Comparison of ENCODE assay signal across 21 mouse cellular contexts in the genomic region with DNA sequence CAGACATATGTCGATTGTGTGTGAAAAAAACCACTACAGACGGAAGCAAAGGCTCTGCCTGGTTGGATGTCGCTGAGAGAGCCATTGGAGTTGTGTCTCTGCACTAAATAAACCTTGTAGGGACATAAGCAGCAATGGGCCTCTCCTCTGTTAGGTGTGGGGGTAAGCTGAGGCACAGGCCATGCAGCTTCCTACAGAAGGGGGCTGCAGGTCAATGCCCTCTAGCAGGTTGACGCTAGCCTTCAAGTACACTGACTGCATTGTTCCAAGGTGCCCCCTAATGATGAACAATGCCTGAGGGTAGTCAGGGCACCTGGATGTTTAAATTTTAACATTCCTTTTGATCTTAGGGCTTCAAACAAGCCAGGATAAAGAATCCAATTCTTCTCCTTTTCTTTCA.
DNase-seq lines count a peak whose midpoint lies in the region; ATAC-seq and TF ChIP-seq lines count a peak whose summit lies in the region.
"Had no signal": no experiment of that assay in that cellular context is flagged by ENCODE, and none has a peak within 500 bp of the region (broad histone marks: within the 10 kb centered on the region; RNA-seq: fewer than 3 reads in every experiment).

No protein-coding gene starts in this region.

- intact Hi-C loops in heart, postnatal 36 days (cut with DNase I) = no loop called here

- no peak overlapping the region for H3K9ac ChIP-seq in midbrain, embryonic 15.5 days
- H3K9ac ChIP-seq in midbrain, embryonic 13.5 days (replicated peaks) = no peak overlapping the region
- H3K9ac ChIP-seq in midbrain, embryonic 16.5 days (ENCODE audit: low read depth, low read length) = no peak overlapping the region
- no peak overlapping the region for H3K9ac ChIP-seq in midbrain, postnatal 0 days (replicated peaks; ENCODE audit: low read length, poor library complexity, severe bottlenecking)

- H3K4me3 ChIP-seq in midbrain, embryonic 15.5 days = no peak overlapping the region
- H3K4me3 ChIP-seq in midbrain, embryonic 13.5 days (replicated peaks) = no peak overlapping the region
- no peak overlapping the region for H3K4me3 ChIP-seq in midbrain, embryonic 16.5 days (ENCODE audit: low read depth, low read length)
- no peak overlapping the region for H3K4me3 ChIP-seq in midbrain, postnatal 0 days (ENCODE audit: low read depth, low read length)

- H3K27ac ChIP-seq in midbrain, embryonic 15.5 days = no peak overlapping the region
- no peak overlapping the region for H3K27ac ChIP-seq in midbrain, embryonic 13.5 days
- no peak overlapping the region for H3K27ac ChIP-seq in midbrain, embryonic 16.5 days (ENCODE audit: low read length)
- H3K27ac ChIP-seq in midbrain, postnatal 0 days (ENCODE audit: low read depth, low read length) = no peak overlapping the region

- H3K9me3 ChIP-seq in midbrain, embryonic 15.5 days = no peaks in the 10 kb centered on the region
- no peaks in the 10 kb centered on the region for H3K9me3 ChIP-seq in midbrain, embryonic 13.5 days
- no peaks in the 10 kb centered on the region for H3K9me3 ChIP-seq in midbrain, embryonic 16.5 days (replicated peaks; ENCODE audit: control insufficient read depth, low read length, poor library complexity, severe bottlenecking)
- no peaks in the 10 kb centered on the region for H3K9me3 ChIP-seq in midbrain, postnatal 0 days (ENCODE audit: low read length)
- H3K9me3 ChIP-seq: G1E had no signal

- H3K36me3 ChIP-seq in midbrain, embryonic 15.5 days (replicated peaks) = no peaks in the 10 kb centered on the region
- H3K36me3 ChIP-seq in midbrain, embryonic 13.5 days = no peaks in the 10 kb centered on the region
- H3K36me3 ChIP-seq in midbrain, embryonic 16.5 days (ENCODE audit: control insufficient read depth, insufficient read depth, low read length) = no peaks in the 10 kb centered on the region
- no peaks in the 10 kb centered on the region for H3K36me3 ChIP-seq in midbrain, postnatal 0 days (ENCODE audit: insufficient read depth, low read length)

- 85% methylated on average over 4 of the region's 4 CpGs for WGBS in midbrain, embryonic 15.5 days
- 89% methylated on average over 4 of the region's 4 CpGs for WGBS in midbrain, embryonic 13.5 days
- WGBS in midbrain, embryonic 16.5 days = 79% methylated on average over 4 of the region's 4 CpGs
- WGBS in midbrain, postnatal 0 days = 79% methylated on average over 4 of the region's 4 CpGs

- DNase-seq in heart, adult 11 months = peak; percentile 71
- no peak for DNase-seq in heart, postnatal 36 days
- DNase-seq in midbrain, postnatal 0 days (ENCODE audit: low spot score) = no peak
- DNase-seq: adrenal gland, adult 2 months; adrenal gland, adult 8-10 months; adrenal gland, postnatal 10 days; adrenal gland, postnatal 14 days; adrenal gland, postnatal 25 days; adrenal gland, postnatal 36 days; B cell, adult 2 months; cerebellum, adult 11 months; cerebellum, adult 11-12 months; cerebellum, adult 18-20 months had no signal

- ATAC-seq in midbrain, embryonic 15.5 days (replicated peaks) = peak; percentile 62; the same call in 1 of the 2 replicates
- ATAC-seq in midbrain, embryonic 13.5 days = no peak
- 0 out of 2 replicates have a peak, but pooled peaks have one; percentile 50 for ATAC-seq in midbrain, embryonic 16.5 days
- no peak for ATAC-seq in midbrain, postnatal 0 days (ENCODE audit: low FRiP score)
- ATAC-seq: activated CD4-positive, CD25-positive, alpha-beta regulatory T cell, adult 4 months; CD4-positive, CD25-positive, alpha-beta regulatory T cell, adult 4 months; Patski had no signal

- no peaks in the 10 kb centered on the region; the same call in 1 of the 2 replicates for H3K4me1 ChIP-seq in midbrain, embryonic 15.5 days
- H3K4me1 ChIP-seq in midbrain, embryonic 13.5 days (replicated peaks) = peaks cover 5% of the 10 kb centered on the region; the same call in 1 of the 2 replicates
- no peaks in the 10 kb centered on the region; the same call in 1 of the 2 replicates for H3K4me1 ChIP-seq in midbrain, embryonic 16.5 days (ENCODE audit: control insufficient read depth, insufficient read depth, low read length)
- H3K4me1 ChIP-seq in midbrain, postnatal 0 days (ENCODE audit: insufficient read depth, low read length) = no peaks in the 10 kb centered on the region

- no peak overlapping the region for H3K4me2 ChIP-seq in midbrain, embryonic 15.5 days
- no peak overlapping the region for H3K4me2 ChIP-seq in midbrain, embryonic 13.5 days (replicated peaks)
- H3K4me2 ChIP-seq in midbrain, embryonic 16.5 days (ENCODE audit: low read length) = no peak overlapping the region
- no peak overlapping the region for H3K4me2 ChIP-seq in midbrain, postnatal 0 days (ENCODE audit: low read depth, low read length, poor library complexity, severe bottlenecking)

- no peaks in the 10 kb centered on the region for H3K27me3 ChIP-seq in midbrain, embryonic 15.5 days (replicated peaks)
- H3K27me3 ChIP-seq in midbrain, embryonic 13.5 days = no peaks in the 10 kb centered on the region
- no peaks in the 10 kb centered on the region for H3K27me3 ChIP-seq in midbrain, embryonic 16.5 days (ENCODE audit: control insufficient read depth, insufficient read depth, low read depth, low read length)
- no peaks in the 10 kb centered on the region for H3K27me3 ChIP-seq in midbrain, postnatal 0 days (ENCODE audit: insufficient read depth, low read length)
- H3K27me3 ChIP-seq: CH12.LX, Patski had no signal

- TF ChIP-seq CTCF in midbrain, postnatal 0 days (IDR thresholded peaks at IDR 0.05) = no peak

Comparison
In these comparisons a context has a peak if more than half of its experiments do, and no peak if none do; other contexts are left out.
1. ATAC-seq: peak in midbrain, embryonic 15.5 days (single experiment) and midbrain, embryonic 16.5 days (single experiment); none in midbrain, embryonic 13.5 days (single experiment) and midbrain, postnatal 0 days (single experiment).